Mouse (Mus musculus): ENCODE measurements around the gene H2-Aa.

GRCm38 (mm10) chr17:34286999-34287398 lies 624 bp downstream of the H2-Aa start:
- TF ChIP-seq POLR2A (IDR thresholded peaks at IDR 0.05; ENCODE audit: insufficient read length, low read depth) (no peak), USF1 (IDR thresholded peaks at IDR 0.05; ENCODE audit: low read depth) (no peak), POLR2AphosphoS2 (IDR thresholded peaks at IDR 0.05; ENCODE audit: insufficient read length, low read depth) (no peak), MYOD1 (IDR thresholded peaks at IDR 0.05; ENCODE audit: control insufficient read depth in 1 of 3, insufficient read length in 2 of 3, low read depth in 2 of 3) (no peak), E2F4 (IDR thresholded peaks at IDR 0.05; ENCODE audit: insufficient read depth) (no peak), TCF12 (IDR thresholded peaks at IDR 0.05; ENCODE audit: insufficient read depth, poor library complexity, severe bottlenecking) (no peak), MAX (IDR thresholded peaks at IDR 0.05; ENCODE audit: low read depth) (no peak)
